Mouse (Mus musculus) ES-Bruce4 (cell line): ENCODE results near the gene Golga5. TPM values are rescaled to one million over a fixed set of nuclear protein-coding genes. Genes with fewer than 3 reads are reported as not detected.
"Not testable (repeated sequence)": the region's sequence is repeated elsewhere in the genome, so short reads cannot be mapped to it uniquely, and the experiment has no call there.

Experiments
- H3K27ac ChIP-seq: 2 replicates; pipeline ENCODE4 v1.5.1; 2012; ENCODE audit warnings: low read length, inconsistent platforms; ENCODE audit not compliant: insufficient read depth
- H3K27me3 ChIP-seq: 2 replicates; pipeline ENCODE4 v1.6.1; 2012; ENCODE audit warnings: mild to moderate bottlenecking, low read length, inconsistent platforms; ENCODE audit not compliant: control insufficient read depth, poor library complexity, insufficient read depth, severe bottlenecking
- H3K36me3 ChIP-seq: 2 replicates; pipeline ENCODE4 v1.6.1; 2012; ENCODE audit warnings: inconsistent platforms, mild to moderate bottlenecking, low read length, moderate library complexity; ENCODE audit not compliant: control insufficient read depth, poor library complexity, insufficient read depth, severe bottlenecking
- H3K4me1 ChIP-seq: one replicate; pipeline ENCODE4 v1.8.1; 2011; ENCODE audit warnings: low read length; ENCODE audit not compliant: control insufficient read depth, insufficient read depth
- H3K4me3 ChIP-seq: 2 replicates; pipeline ENCODE4 v1.5.1; 2011; ENCODE audit warnings: low read depth, mild to moderate bottlenecking, low read length
- H3K9ac ChIP-seq: 2 replicates; pipeline ENCODE4 v1.6.1; 2012; ENCODE audit warnings: low read depth, mild to moderate bottlenecking, inconsistent platforms; ENCODE audit not compliant: poor library complexity, severe bottlenecking
- H3K9me3 ChIP-seq: replicated peaks from 2 replicates; pipeline ENCODE4 v1.6.1; 2012; ENCODE audit warnings: mild to moderate bottlenecking, low read length, inconsistent platforms; ENCODE audit not compliant: control insufficient read depth, poor library complexity, insufficient read depth, severe bottlenecking
- CTCF ChIP-seq: IDR thresholded peaks from one replicate; pipeline ENCODE4 v1.8.1; 2011; ENCODE audit warnings: low read depth, low read length
- EP300 ChIP-seq: IDR thresholded peaks from 2 replicates; pipeline ENCODE4 v1.6.1; 2011; ENCODE audit warnings: low read depth, low read length; ENCODE audit not compliant: insufficient read depth
- POLR2A ChIP-seq: IDR thresholded peaks from one replicate; pipeline ENCODE4 v1.8.1; 2011; ENCODE audit warnings: low read length; ENCODE audit not compliant: insufficient read depth
- polyA plus RNA-seq: library from polyadenylated mRNA; stranded (reverse); fragments of >200 nt; gene quantifications from 2 replicates; pipeline ENCODE4 v1.2.4, GENCODE M21; 2011; ENCODE audit warnings: low read depth; ENCODE audit not compliant: missing spikeins, insufficient read depth, insufficient read length

The Golga5 gene
- polyA plus RNA-seq, 1 experiment = 32.9 TPM

GRCm38 (mm10) chr12:102468136-102468535 is 799 bp upstream of the Golga5 start:
- Histone ChIP-seq H3K9ac (no peak overlapping the region), H3K27me3 (no peaks in the 10 kb centered on the region; the same call in 1 of the 2 replicates), H3K4me3 (no peak overlapping the region), H3K27ac (no peak overlapping the region), H3K9me3 (no peaks in the 10 kb centered on the region), H3K4me1 (no peaks in the 10 kb centered on the region), H3K36me3 (peaks cover 6% of the 10 kb centered on the region)
- TF ChIP-seq EP300 = no peak
- no peak for TF ChIP-seq POLR2A
- TF ChIP-seq CTCF = no peak

GRCm38 (mm10) chr12:102474411-102474810 is 5.5 kb downstream of the Golga5 start:
- TF ChIP-seq EP300 (no peak), POLR2A (no peak), CTCF (no peak)
- Histone ChIP-seq H3K9me3 (no peaks in the 10 kb centered on the region), H3K4me3 (no peak overlapping the region), H3K27me3 (no peaks in the 10 kb centered on the region), H3K9ac (no peak overlapping the region), H3K4me1 (no peaks in the 10 kb centered on the region), H3K36me3 (peaks cover 22% of the 10 kb centered on the region), H3K27ac (no peak overlapping the region)

GRCm38 (mm10) chr12:102480481-102480880 is 11.5 kb downstream of the Golga5 start:
- Histone ChIP-seq H3K36me3 (peaks cover 30% of the 10 kb centered on the region), H3K27me3 (no peaks in the 10 kb centered on the region), H3K27ac (no peak overlapping the region), H3K9me3 (no peaks in the 10 kb centered on the region), H3K4me3 (no peak overlapping the region), H3K4me1 (no peaks in the 10 kb centered on the region), H3K9ac (no peak overlapping the region)
- TF ChIP-seq EP300 = no peak
- TF ChIP-seq CTCF = no peak
- TF ChIP-seq POLR2A = no peak

- no peaks in the 10 kb centered on the region for H3K4me1 ChIP-seq
- no peak overlapping the region for H3K4me3 ChIP-seq
- no peak overlapping the region for H3K9ac ChIP-seq
- H3K36me3 ChIP-seq = peaks cover 23% of the 10 kb centered on the region
- no peaks in the 10 kb centered on the region for H3K9me3 ChIP-seq
- H3K27ac ChIP-seq = no peak overlapping the region
- H3K27me3 ChIP-seq = no peaks in the 10 kb centered on the region
- no peak for TF ChIP-seq POLR2A
- TF ChIP-seq EP300 = no peak
- no peak for TF ChIP-seq CTCF
Observed at GRCm38 (mm10) chr12:102484946-102485345, 16.0 kb downstream of the Golga5 start.

- Histone ChIP-seq H3K27me3 (no peaks in the 10 kb centered on the region), H3K9me3 (no peaks in the 10 kb centered on the region), H3K36me3 (peaks cover 9% of the 10 kb centered on the region), H3K9ac (no peak overlapping the region), H3K4me1 (no peaks in the 10 kb centered on the region), H3K4me3 (no peak overlapping the region), H3K27ac (no peak overlapping the region)
- TF ChIP-seq EP300 (no peak), POLR2A (no peak), CTCF (no peak)
Observed at GRCm38 (mm10) chr12:102491911-102492310, 23.0 kb downstream of the Golga5 start.

GRCm38 (mm10) chr12:102495754-102496153 is 26.8 kb downstream of the Golga5 start:
- not testable (repeated sequence) for H3K4me3 ChIP-seq, H3K27me3 ChIP-seq, H3K9me3 ChIP-seq, H3K9ac ChIP-seq, H3K27ac ChIP-seq, H3K36me3 ChIP-seq, H3K4me1 ChIP-seq
